Mouse (Mus musculus): ENCODE results near the gene Gpx7. TPM values are rescaled to one million over a fixed set of nuclear protein-coding genes. Genes with fewer than 3 reads are reported as not detected.

The Gpx7 gene
- 52.1 and 52.8 TPM in 2 replicates for polyA plus RNA-seq (2016; fragmentation: Nextera tagmentation; extraction: Ambion mirVana)

DNA sequence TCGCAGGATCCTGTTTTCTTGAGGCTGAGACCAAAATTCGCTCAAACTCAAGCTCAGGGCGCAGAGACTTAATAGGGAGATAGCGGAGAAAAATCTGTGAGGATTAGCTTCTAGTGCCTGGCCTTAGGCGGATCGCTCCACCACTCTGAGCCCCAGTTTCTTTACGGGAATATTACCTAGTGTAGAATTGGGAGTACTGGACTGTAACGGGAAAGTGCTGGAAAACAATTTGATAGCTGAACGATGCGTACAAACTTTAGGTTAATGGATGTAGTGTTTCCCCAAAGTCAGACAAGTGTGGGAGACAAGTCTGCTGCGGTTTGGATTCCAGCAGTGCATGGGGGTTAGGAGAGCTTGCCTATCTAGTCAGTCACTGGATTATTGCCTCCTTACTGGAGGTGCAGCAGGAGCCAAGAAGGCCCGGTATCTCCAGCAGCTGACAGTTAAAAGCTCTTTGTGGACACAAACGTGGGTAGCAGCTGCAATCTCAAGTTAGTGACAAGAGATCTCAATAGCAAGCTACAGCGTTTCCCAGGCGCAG, at the start of gene Gpx7:
Gpx7 (minus strand) TSS at position 101 of the 541 bp plus-strand sequence.
- H3K4me3 ChIP-seq: peak within 1 kb of the TSS; percentile 59
- H3K36me3 ChIP-seq: no peaks in the 10 kb centered on the region
- H3K9me3 ChIP-seq (replicated peaks): peaks cover 4% of the 10 kb centered on the region; the same call in 1 of the 2 replicates
- WGBS: 8% methylated on average over 15 of the region's 15 CpGs
- peaks cover 30% of the 10 kb centered on the region for H3K4me1 ChIP-seq
- peak within 1 kb of the TSS; percentile 89 for H3K27ac ChIP-seq (replicated peaks)
- peaks cover 12% of the 10 kb centered on the region; the same call in 1 of the 2 replicates for H3K27me3 ChIP-seq (ENCODE audit: low read depth, poor library complexity, severe bottlenecking)
- DNase-seq (ENCODE audit: low spot score): peak; percentile 42

DNA sequence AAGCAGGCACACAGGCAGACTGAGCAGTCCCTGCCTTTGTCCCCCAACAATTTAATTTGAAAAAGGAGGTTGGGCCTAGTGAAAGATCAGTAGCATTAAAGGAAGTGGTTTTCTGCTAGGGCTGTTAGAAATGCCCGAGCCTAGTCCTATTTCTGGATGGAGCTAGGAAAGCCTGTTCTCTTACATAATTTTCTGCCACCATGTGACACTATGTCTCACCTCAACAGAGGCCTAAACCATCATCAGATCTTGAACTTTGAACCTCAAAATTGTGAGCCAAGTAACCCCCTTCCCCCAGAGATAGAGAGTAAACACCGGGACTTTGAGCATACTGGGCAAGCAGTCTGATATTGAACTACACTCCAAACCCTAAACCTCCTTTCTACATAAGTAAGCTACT, 49.3 kb upstream of the Gpx7 start:
- no peak overlapping the region for H3K4me3 ChIP-seq
- H3K27ac ChIP-seq (replicated peaks): no peak overlapping the region
- H3K4me1 ChIP-seq: peaks cover 25% of the 10 kb centered on the region
- no peaks in the 10 kb centered on the region for H3K9me3 ChIP-seq (replicated peaks)
- DNase-seq (ENCODE audit: low spot score): no peak
- WGBS: 78% methylated on average over 2 of the region's 2 CpGs
- H3K27me3 ChIP-seq (ENCODE audit: low read depth, poor library complexity, severe bottlenecking): no peaks in the 10 kb centered on the region
- H3K36me3 ChIP-seq: no peaks in the 10 kb centered on the region

DNA sequence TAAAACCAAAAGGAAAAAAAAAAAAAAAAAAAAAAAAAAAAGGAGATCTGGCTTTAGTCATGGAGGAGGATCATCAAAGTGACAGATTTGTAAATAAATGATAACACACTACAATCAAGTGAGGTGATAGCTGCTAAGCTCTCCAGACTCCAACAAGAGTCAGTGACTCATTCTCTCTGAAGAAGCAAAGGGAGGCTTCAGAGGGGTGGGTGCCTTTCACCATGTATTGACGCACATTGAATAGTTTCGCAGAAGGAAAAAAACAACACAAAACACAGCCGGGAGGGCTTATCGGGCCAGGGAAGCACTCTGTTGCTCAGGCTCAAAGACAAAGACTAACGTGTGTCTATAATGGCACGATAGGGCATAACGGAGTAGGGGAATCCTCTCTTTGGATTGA, 41.3 kb upstream of the Gpx7 start:
- no peaks in the 10 kb centered on the region for H3K4me1 ChIP-seq
- H3K4me3 ChIP-seq: no peak overlapping the region
- no peaks in the 10 kb centered on the region for H3K9me3 ChIP-seq (replicated peaks)
- no peaks in the 10 kb centered on the region for H3K36me3 ChIP-seq
- no peak for DNase-seq (ENCODE audit: low spot score)
- no peak overlapping the region for H3K27ac ChIP-seq (replicated peaks)
- WGBS: 85% methylated on average over 7 of the region's 7 CpGs
- no peaks in the 10 kb centered on the region for H3K27me3 ChIP-seq (ENCODE audit: low read depth, poor library complexity, severe bottlenecking)

DNA sequence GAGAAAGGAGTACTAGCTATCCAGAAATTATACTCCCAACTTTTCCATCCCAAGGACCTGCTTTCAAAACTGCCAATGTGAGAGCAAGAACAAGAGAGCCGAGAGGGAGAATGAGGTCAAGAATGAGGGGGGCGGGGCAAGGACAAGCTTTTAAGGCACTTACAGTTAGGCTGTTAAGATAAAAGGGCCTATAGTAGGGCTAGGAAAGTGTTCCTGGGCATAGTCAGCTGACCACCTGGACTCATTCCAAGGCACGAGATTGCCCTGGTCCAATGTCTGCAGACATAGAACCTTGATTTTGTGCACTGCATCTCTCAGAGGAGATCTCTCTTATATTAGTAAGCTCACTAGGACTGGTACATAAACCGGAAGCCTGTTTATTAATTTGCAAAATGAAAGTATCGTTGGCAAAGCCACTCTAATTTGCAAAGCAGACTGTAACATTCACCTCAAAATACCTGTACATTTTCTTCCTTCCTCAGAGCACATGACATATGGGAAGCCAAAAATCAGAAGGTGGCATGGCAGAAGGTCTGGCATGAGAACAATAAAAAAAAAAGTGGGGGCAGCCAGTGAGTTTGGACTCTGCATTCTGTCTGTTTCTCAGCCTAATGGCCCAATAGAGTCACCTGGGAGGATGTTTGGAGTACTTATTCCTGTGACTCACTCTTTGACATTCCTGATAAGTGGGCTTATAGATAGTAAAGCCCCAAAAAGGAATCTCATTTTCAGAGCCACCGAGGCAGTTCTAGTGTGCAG, 31.5 kb upstream of the Gpx7 start:
- Histone ChIP-seq H3K27ac (replicated peaks) (no peak overlapping the region), H3K27me3 (ENCODE audit: low read depth, poor library complexity, severe bottlenecking) (no peaks in the 10 kb centered on the region)
- 77% methylated on average over 6 of the region's 6 CpGs for WGBS

DNA sequence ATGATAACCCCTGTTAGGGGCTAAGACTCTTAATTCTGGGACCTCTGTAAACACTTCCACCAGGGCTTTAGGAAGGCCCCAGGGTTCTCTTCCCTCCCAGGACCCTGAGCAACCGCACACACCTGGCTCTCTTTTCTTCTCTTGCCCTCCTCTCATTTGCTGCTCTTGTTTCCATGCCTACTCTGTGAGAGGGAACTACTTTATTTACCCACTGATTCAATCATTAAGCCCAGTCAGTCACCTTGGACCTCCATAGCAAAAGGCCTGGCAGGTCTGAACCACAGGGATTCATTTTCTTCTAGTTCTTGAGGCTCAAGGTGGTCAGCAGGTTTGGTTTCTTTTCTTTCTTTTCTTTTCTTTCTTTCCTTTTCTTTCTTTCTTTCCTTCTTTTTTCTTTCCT, 29.5 kb upstream of the Gpx7 start:
- Histone ChIP-seq H3K4me1 (peaks cover 30% of the 10 kb centered on the region), H3K4me3 (no peak overlapping the region), H3K27ac (replicated peaks) (no peak overlapping the region), H3K36me3 (no peaks in the 10 kb centered on the region), H3K27me3 (ENCODE audit: low read depth, poor library complexity, severe bottlenecking) (no peaks in the 10 kb centered on the region), H3K9me3 (replicated peaks) (no peaks in the 10 kb centered on the region)
- no peak for DNase-seq (ENCODE audit: low spot score)
- 81% methylated on average over 1 of the region's 1 CpGs for WGBS

More for the DNA sequence above, 31.5 kb upstream of the Gpx7 start:
- DNase-seq (ENCODE audit: low spot score): no peak
- Histone ChIP-seq H3K4me3 (no peak overlapping the region), H3K4me1 (peaks cover 9% of the 10 kb centered on the region), H3K9me3 (replicated peaks) (no peaks in the 10 kb centered on the region), H3K36me3 (no peaks in the 10 kb centered on the region)

DNA sequence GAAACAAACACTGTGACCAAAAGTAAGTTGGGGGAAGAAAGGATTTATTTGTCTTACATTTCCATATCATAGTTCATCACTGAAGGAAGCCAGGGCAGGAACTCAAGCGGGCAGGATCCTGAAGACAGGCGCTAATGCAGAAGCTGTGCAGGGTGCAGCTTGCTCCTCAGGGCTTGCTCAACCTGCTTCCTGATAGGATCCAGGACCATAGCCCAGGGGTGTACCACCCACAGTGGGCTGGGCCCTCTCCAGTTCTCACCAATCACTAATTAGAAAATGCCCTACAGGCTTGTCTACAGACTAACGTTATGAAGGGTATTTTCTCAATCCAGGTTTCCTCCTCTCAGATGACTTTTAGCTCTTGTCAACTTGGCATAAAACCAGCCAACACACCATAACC, 28.9 kb upstream of the Gpx7 start:
- H3K27ac ChIP-seq (replicated peaks): no peak overlapping the region
- H3K9me3 ChIP-seq (replicated peaks): no peaks in the 10 kb centered on the region
- H3K27me3 ChIP-seq (ENCODE audit: low read depth, poor library complexity, severe bottlenecking): no peaks in the 10 kb centered on the region
- 78% methylated on average over 3 of the region's 3 CpGs for WGBS
- no peak for DNase-seq (ENCODE audit: low spot score)
- peaks cover 36% of the 10 kb centered on the region for H3K4me1 ChIP-seq
- no peaks in the 10 kb centered on the region for H3K36me3 ChIP-seq
- H3K4me3 ChIP-seq: no peak overlapping the region

DNA sequence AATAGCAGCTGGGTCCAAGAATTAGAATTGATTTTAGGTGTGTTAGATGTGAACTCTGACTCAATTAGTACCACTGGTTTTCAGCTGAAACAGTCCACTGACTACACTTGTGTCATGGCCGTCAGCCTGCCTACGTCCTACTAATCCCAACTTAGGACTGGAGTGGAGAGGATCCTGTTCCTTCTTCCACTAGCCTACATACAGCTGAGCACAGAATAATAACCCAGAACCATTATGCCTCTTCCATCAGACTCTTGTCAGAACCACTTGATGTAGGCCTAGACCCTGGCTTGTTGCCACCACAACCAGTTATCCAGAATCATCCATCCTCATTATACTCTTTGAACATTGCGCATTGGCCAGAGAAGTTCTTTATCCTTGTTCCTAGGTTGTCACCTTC, 28.0 kb upstream of the Gpx7 start:
- WGBS: 94% methylated on average over 3 of the region's 3 CpGs
- Histone ChIP-seq H3K4me1 (peaks cover 38% of the 10 kb centered on the region), H3K9me3 (replicated peaks) (no peaks in the 10 kb centered on the region), H3K36me3 (no peaks in the 10 kb centered on the region), H3K27ac (replicated peaks) (no peak overlapping the region), H3K27me3 (ENCODE audit: low read depth, poor library complexity, severe bottlenecking) (no peaks in the 10 kb centered on the region), H3K4me3 (no peak overlapping the region)
- DNase-seq (ENCODE audit: low spot score): no peak

DNA sequence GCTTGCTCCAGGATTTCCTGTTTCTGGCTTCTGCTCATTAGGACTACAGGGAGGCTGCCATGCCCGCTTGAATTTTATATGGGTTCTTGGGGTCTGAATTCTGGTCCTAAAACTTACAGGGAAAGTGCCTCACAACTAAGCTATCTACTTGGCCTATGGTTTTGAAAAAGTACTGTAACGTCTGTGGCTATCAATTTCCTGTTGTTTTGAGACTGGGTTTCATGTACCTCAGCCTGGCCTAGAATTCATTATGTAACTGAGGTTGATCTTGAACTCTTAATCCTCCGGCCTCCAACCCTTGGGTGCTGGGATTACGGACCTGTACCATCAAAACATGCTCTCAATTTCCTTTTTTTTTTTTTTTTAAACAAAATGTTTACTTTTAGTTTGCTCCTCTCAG, 27.5 kb upstream of the Gpx7 start:
- DNase-seq (ENCODE audit: low spot score): no peak
- Histone ChIP-seq H3K27ac (replicated peaks) (no peak overlapping the region), H3K27me3 (ENCODE audit: low read depth, poor library complexity, severe bottlenecking) (no peaks in the 10 kb centered on the region), H3K4me1 (peaks cover 38% of the 10 kb centered on the region), H3K9me3 (replicated peaks) (no peaks in the 10 kb centered on the region), H3K4me3 (no peak overlapping the region), H3K36me3 (no peaks in the 10 kb centered on the region)
- WGBS: 84% methylated on average over 4 of the region's 4 CpGs

DNA sequence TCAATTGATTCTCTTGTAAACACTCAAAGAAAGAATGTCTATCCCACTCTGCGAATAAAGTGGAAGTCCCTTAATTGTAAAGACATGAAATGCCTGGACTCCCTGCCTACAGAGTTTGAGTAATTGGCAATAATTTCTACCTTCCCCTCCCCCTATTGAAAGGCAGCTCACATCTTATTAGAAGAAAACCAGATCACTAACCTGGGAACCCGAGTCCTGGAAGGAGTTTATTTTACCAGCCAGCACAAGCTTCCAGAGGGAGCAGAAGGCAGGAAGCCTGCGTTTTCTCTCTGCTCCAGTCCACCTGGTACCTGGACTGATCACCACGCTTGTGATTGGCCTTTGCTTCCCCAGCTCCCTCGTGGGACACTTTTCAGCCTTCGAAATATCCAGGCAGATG, 26.6 kb upstream of the Gpx7 start:
- H3K9me3 ChIP-seq (replicated peaks): no peaks in the 10 kb centered on the region
- WGBS: 55% methylated on average over 6 of the region's 6 CpGs
- peak overlapping the region; percentile 64; the same call in 1 of the 2 replicates for H3K27ac ChIP-seq (replicated peaks)
- H3K4me1 ChIP-seq: peaks cover 38% of the 10 kb centered on the region
- H3K4me3 ChIP-seq: no peak overlapping the region
- DNase-seq (ENCODE audit: low spot score): no peak
- H3K36me3 ChIP-seq: no peaks in the 10 kb centered on the region
- no peaks in the 10 kb centered on the region for H3K27me3 ChIP-seq (ENCODE audit: low read depth, poor library complexity, severe bottlenecking)

DNA sequence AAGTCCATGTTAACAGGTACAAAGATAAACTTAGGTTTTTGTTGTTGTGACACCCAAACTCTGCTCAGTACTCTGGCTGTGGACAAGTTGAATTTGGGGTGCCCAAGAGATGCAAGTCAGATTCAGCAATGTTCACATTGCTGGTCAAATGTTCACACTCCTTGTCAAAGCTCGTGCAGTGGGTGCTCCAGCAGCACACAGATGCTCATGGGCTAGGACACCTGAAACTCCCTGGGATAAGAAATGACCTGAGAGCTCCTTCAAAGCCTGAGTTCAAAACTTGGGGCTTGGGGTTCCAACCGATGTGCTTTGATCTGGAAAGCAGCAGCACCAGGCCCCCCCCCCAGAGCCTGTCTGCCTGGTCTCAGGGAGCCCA, 24.8 kb upstream of the Gpx7 start:
- H3K36me3 ChIP-seq: no peaks in the 10 kb centered on the region
- H3K9me3 ChIP-seq (replicated peaks): no peaks in the 10 kb centered on the region
- H3K27me3 ChIP-seq (ENCODE audit: low read depth, poor library complexity, severe bottlenecking): no peaks in the 10 kb centered on the region
- DNase-seq (ENCODE audit: low spot score): no peak
- peak overlapping the region; percentile 86 for H3K27ac ChIP-seq (replicated peaks)
- peaks cover 38% of the 10 kb centered on the region for H3K4me1 ChIP-seq
- H3K4me3 ChIP-seq: peak overlapping the region; percentile 31
- WGBS: 33% methylated on average over 2 of the region's 2 CpGs

DNA sequence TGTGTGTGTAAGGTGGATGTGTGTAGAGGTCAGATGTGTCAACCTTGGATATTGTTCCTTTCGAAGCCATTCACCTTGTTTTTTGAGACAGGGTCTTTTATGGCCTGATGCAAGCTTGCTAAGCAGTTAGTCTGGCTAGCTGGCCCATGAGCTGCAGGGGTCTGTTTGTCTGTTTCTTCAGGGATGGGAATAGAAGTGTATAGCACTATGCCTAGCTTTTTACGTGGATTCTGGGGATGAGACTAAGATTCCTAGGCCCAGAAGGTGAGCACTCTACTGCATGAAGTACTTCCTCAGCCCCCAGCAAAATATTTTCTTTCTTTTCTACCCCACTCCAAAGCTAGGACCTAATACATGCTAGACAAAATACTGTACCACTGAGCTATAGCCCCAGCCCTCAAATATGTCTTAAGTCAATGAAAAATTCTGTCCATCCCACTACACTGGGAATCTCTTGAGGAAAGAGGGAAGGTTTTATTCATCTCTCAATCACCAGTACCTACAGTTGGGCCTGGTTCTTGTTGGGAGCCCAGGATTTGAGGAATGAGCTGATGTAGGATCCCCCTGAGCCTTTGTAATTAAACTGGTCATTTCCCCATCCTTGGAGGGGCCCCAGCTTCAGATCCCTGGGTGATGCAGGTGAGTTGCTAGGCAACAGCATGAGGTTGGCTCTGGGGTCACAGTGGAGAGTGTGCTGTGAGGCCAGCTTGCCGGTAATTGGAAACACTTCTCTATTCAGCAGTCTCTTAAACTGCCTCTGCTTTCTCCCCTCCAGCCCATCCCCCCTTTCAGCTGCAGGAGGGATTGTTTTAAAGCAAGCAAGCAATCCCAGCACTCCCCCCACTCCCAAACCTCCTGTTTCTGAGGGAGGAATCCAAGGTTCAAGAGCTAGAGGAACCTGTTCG, 24.1 kb upstream of the Gpx7 start:
- DNase-seq (ENCODE audit: low spot score): peak; percentile 82
- peak overlapping the region; percentile 31 for H3K4me3 ChIP-seq
- no peaks in the 10 kb centered on the region for H3K27me3 ChIP-seq (ENCODE audit: low read depth, poor library complexity, severe bottlenecking)
- H3K36me3 ChIP-seq: no peaks in the 10 kb centered on the region
- 34% methylated on average over 4 of the region's 4 CpGs for WGBS
- H3K4me1 ChIP-seq: peaks cover 38% of the 10 kb centered on the region
- no peaks in the 10 kb centered on the region for H3K9me3 ChIP-seq (replicated peaks)
- H3K27ac ChIP-seq (replicated peaks): peak overlapping the region; percentile 86

DNA sequence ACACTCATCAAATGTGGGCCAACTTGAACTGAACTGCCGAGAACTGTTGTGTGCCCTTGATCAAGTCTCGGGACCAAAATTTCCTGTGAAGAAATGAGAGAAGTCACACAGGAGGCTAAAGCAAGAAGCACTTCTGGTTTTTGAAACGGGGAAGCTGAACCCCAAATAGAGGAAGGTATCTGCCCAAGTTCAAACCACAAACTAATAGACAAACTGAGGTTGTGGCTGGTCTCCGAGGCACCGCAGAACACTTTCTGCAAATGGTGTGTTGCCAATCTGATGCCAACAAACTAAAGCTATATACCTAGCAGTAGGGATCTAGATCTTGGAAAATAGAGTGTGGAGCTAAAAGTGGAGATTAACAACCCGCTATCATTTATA, 21.6 kb upstream of the Gpx7 start:
- WGBS: 91% methylated on average over 6 of the region's 6 CpGs
- Histone ChIP-seq H3K27me3 (ENCODE audit: low read depth, poor library complexity, severe bottlenecking) (no peaks in the 10 kb centered on the region), H3K36me3 (no peaks in the 10 kb centered on the region), H3K4me3 (no peak overlapping the region), H3K4me1 (peaks cover 30% of the 10 kb centered on the region), H3K9me3 (replicated peaks) (no peaks in the 10 kb centered on the region), H3K27ac (replicated peaks) (no peak overlapping the region)
- DNase-seq (ENCODE audit: low spot score): no peak
